Mouse (Mus musculus) lung, postnatal 0 days (tissue): ENCODE data around the gene Crhr1.

Experiments
- CTCF ChIP-seq: IDR thresholded peaks from 2 replicates; pipeline ENCODE4 v1.5.1; 2016; ENCODE audit warnings: antibody characterized with exemption, mild to moderate bottlenecking
- EP300 ChIP-seq: IDR thresholded peaks from 2 replicates; pipeline ENCODE4 v1.6.1; 2016; ENCODE audit warnings: antibody characterized with exemption, mild to moderate bottlenecking, control low read depth

GRCm38 (mm10) chr11:104179804-104180203, 47.1 kb downstream of the Crhr1 start:
- TF ChIP-seq CTCF (no peak), EP300 (no peak)
